Mouse (Mus musculus) left cerebral cortex, postnatal 4 days (tissue): Measurements from ENCODE around the gene Mybbp1a. TPM values are rescaled to one million over a fixed set of nuclear protein-coding genes. Genes with fewer than 3 reads are reported as not detected.

ENCODE experiments used
- DNase-seq: peaks from one replicate; pipeline ENCODE4 v3.0.0-alpha.2; 2022
- intact Hi-C: fragments of 180-260 bp; cut with DNase I; formaldehyde crosslinking; loops from one replicate; pipeline ENCODE4 v1.15.1; 2025
- total RNA-seq, 2 experiments: library from RNA; stranded (reverse); gene quantifications; 2 replicates each; pipeline ENCODE4 v1.2.3; 2021

The Mybbp1a gene
- total RNA-seq, 2 experiments from 2014 or later, result 68.3 to 77.3 TPM

- intact Hi-C loops, result no loop called here
- DNase-seq, result no peak
Observed at GRCm38 (mm10) chr11:72473540-72473939, 32.4 kb downstream of the Mybbp1a start.

GRCm38 (mm10) chr11:72474926-72475325 lies 33.8 kb downstream of the Mybbp1a start:
- intact Hi-C loops, result no loop called here
- no peak for DNase-seq

GRCm38 (mm10) chr11:72475408-72475807 lies 34.3 kb downstream of the Mybbp1a start:
- DNase-seq, result no peak
- intact Hi-C loops, result no loop called here

- intact Hi-C loops, result no loop called here
- no peak for DNase-seq
Observed at GRCm38 (mm10) chr11:72476074-72476625, 35.0 kb downstream of the Mybbp1a start.

GRCm38 (mm10) chr11:72477182-72477581 lies 36.0 kb downstream of the Mybbp1a start:
- DNase-seq, result no peak

GRCm38 (mm10) chr11:72477653-72478052 lies 36.5 kb downstream of the Mybbp1a start:
- intact Hi-C loops, result no loop called here
- DNase-seq, result no peak

More at GRCm38 (mm10) chr11:72477182-72477581, 36.0 kb downstream of the Mybbp1a start:
- intact Hi-C loops, result no loop called here

- intact Hi-C loops, result no loop called here
- DNase-seq, result no peak
Observed at GRCm38 (mm10) chr11:72478228-72478627, 37.1 kb downstream of the Mybbp1a start.

GRCm38 (mm10) chr11:72479499-72479898 lies 38.3 kb downstream of the Mybbp1a start:
- intact Hi-C loops, result no loop called here
- DNase-seq, result no peak

- intact Hi-C loops, result no loop called here
- DNase-seq, result no peak
Observed at GRCm38 (mm10) chr11:72481313-72481712, 40.2 kb downstream of the Mybbp1a start.

- DNase-seq, result no peak
- intact Hi-C loops, result no loop called here
Observed at GRCm38 (mm10) chr11:72481952-72482351, 40.8 kb downstream of the Mybbp1a start.

GRCm38 (mm10) chr11:72484549-72484948 lies 43.4 kb downstream of the Mybbp1a start:
- intact Hi-C loops, result no loop called here

GRCm38 (mm10) chr11:72485157-72485556 lies 44.0 kb downstream of the Mybbp1a start:
- DNase-seq, result peak; percentile 76
- intact Hi-C loops, result no loop called here

More at GRCm38 (mm10) chr11:72484549-72484948, 43.4 kb downstream of the Mybbp1a start:
- no peak for DNase-seq

- intact Hi-C loops, result no loop called here
- no peak for DNase-seq
Observed at GRCm38 (mm10) chr11:72485960-72486359, 44.8 kb downstream of the Mybbp1a start.

- no peak for DNase-seq
- intact Hi-C loops, result no loop called here
Observed at GRCm38 (mm10) chr11:72487171-72487570, 46.0 kb downstream of the Mybbp1a start.

GRCm38 (mm10) chr11:72487739-72488138 lies 46.6 kb downstream of the Mybbp1a start:
- intact Hi-C loops, result no loop called here
- no peak for DNase-seq

- intact Hi-C loops, result no loop called here
- DNase-seq, result peak; percentile 88
Observed at GRCm38 (mm10) chr11:72488753-72489271, 47.7 kb downstream of the Mybbp1a start.

GRCm38 (mm10) chr11:72489397-72489796 lies 48.2 kb downstream of the Mybbp1a start:
- intact Hi-C loops, result no loop called here
- DNase-seq, result peak; percentile 31

GRCm38 (mm10) chr11:72489881-72490301 lies 48.7 kb downstream of the Mybbp1a start, which contains the start of gene Spns2:
Spns2 (minus strand) TSS chr11:72489904.
- intact Hi-C loops, result no loop called here
- peak; percentile 95 for DNase-seq

- intact Hi-C loops, result no loop called here
- DNase-seq, result peak; percentile 65
Observed at GRCm38 (mm10) chr11:72491130-72491960, 50.2 kb downstream of the Mybbp1a start.

GRCm38 (mm10) chr11:72494046-72494988 lies 53.2 kb downstream of the Mybbp1a start:
- intact Hi-C loops, result no loop called here
- no peak for DNase-seq

GRCm38 (mm10) chr11:72496066-72496465 lies 54.9 kb downstream of the Mybbp1a start:
- no peak for DNase-seq
- intact Hi-C loops, result no loop called here
